Mouse (Mus musculus): ENCODE results near the gene Pigk.

The Pigk gene

DNA sequence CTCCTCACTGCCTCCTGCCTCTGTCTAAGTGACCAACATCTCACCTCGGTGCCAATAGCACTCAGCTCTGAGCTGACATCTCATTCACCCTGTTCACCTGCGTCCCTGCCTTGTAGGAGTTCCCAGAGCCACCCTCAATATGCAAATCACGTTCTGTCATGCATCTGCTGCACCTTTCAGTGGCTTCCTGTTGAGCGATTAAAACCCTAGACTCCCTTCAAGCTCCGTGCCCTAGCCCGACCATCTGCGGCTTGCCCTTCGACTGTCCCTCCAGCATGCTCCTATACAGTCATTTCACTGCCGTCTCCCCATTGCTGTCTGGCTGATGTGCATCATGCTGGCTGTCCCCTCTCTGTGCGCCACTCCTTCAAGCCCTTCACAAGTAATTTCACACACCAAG, 142.2 kb downstream of the Pigk start:
- no peak for DNase-seq

DNA sequence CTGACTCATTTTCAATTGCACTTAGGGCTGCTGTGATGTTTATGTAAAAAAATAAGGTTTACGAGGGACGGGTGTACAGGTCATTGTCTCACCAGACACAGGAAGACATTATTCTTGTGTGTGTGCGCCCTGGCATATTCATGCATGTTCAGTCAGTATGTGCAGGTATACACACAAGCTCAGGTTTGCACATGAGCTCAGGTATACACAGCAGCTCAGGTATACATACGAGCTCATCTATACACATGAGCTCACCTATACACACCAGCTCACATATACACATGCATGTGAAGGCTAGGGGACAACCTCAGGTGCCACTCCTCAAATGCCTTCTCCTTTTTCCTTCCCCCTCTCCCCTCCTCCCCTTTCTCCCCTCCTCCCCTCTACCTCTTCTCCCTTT, 147.6 kb downstream of the Pigk start:
- DNase-seq, result no peak

DNA sequence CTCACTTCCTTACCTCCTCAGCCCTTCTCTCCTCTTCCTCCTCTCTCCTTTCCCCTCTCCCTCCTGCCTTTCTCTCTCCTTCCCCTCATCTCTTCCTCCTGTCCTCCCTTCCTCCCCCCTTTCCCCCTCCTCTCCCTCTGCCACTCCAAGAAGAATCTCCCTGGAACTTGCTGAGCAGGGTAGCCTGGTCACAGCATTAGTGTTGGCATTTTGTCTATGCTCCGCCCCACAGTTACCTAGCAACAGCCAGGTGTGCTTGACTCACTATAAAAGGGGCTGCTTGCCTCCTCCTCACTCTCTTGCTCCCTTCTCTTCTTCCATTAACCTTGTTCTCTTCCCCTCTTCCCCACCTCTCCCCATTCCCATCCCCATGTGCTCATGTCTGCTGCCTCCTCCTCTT, 148.1 kb downstream of the Pigk start:
- DNase-seq, result no peak

DNA sequence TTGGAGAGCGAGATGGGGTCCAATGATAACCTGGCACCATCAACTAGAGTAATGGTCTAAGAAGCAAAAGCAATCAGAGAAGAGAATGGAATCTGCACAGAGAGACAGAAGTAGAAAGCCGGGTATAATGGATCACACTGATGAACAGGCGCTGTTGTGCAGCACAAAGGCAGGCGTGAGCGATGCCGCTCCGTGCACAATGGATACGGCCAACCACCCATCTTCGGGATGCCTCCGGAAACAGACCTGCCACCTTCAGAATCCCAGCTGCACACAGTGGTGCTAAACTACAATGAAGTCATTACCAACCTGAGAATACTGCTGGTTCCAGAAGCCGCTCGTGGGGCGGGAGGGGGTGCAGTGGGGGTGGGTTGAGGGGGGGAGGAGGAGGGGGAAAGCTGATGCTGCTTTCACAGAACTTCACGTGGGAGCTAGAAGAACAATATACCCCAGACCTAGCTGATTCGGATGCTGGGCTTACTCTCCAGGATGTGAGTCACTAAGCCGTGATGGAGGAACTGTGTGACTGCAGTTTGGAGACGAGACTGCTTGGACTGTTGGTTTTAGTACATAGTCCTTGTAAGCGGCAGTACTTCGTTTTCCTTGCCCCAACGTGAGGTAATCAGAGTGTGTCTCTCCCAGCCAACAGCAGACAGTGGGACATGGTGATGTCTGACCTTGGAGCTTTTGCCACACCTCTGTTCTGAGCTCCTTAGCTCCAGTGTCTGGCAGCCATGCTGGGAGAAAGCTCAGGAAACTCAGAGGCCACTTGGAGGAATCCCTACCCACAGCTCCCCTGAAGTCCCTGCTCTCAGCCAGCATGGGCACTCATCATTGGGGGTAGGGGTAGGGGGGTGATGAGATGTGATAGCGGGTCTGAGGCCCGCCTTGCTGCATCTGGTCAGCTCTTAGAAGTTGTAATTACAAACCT, 152.4 kb downstream of the Pigk start:
- DNase-seq, result no peak

DNA sequence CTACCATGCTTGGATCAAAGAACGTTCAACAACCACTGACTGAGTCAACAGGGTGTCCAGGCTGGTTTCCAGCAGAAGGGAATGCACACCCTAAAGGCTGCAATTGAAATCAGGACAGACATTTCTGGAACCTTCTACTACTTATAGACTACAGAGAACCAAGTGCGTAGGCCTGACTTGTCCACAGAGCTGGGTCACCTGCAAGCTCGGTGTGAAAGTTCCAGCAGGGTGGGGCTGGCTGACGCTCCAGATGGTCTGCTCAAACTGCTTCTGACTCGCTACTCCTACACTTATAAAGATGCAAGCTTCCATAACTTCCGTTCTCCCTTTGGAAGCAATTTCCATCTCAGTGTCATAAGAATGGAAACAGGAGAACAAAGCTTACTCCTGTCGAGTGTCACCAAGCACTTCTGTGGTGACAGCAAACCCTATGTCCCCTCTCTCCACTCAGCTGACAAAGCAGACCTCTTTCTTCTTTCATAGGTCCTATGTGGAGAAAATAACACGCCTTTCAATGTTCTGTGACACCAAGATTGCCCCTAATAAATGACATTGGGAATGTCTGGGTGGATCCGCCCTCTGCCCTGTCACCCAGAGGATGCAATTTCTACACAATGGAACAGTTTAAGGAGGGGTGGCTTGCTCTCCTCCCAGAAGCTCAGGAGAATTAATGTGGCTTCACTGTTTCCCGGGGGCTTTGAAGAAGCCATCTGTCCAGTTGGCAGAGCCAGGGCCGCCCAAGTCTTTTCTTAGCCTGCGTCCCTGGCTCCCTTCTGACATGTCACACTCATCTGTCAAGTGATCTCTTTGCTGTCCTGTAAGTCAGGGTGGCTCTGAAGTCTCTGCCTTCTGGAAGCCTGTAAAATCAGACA, 154.0 kb downstream of the Pigk start:
- no peak for DNase-seq

DNA sequence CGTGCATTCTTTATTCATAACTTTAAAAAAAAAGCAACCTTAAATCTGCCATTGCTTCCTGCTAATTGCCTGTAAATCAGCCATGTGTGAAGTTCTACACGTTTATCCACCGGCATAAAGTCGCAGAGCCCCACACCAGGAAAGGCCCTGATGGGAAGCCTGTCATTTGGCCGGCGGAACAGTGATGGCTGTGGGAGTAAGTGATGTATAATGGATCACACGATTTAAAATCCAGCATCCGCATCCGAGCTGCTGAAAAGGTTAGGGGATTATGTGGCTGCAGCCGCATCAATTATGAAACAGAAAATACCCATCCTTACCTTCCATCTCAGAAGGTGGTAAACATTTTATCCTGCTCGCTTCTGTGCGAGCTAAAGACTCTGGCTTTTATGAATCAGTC, 158.2 kb downstream of the Pigk start:
- DNase-seq, result no peak

DNA sequence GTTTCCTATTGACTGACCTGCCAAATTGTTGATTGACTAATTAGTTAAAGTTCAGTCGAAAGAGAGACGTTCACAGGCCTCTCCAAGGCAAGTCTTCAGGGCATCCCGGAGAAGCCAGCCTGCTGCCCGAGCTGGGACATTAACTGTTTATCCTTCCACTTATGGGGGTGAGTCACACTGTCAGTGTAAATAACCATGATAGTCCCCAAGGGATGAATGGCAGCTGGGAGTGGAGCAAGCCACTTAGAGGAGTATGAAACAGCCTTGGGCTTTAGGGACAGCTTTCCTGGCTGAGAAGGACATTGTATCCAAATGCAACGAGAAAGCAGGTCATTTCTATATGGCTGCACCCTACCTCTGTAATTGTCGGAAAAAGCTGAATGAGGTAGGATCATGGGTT, 158.7 kb downstream of the Pigk start:
- no peak for DNase-seq

DNA sequence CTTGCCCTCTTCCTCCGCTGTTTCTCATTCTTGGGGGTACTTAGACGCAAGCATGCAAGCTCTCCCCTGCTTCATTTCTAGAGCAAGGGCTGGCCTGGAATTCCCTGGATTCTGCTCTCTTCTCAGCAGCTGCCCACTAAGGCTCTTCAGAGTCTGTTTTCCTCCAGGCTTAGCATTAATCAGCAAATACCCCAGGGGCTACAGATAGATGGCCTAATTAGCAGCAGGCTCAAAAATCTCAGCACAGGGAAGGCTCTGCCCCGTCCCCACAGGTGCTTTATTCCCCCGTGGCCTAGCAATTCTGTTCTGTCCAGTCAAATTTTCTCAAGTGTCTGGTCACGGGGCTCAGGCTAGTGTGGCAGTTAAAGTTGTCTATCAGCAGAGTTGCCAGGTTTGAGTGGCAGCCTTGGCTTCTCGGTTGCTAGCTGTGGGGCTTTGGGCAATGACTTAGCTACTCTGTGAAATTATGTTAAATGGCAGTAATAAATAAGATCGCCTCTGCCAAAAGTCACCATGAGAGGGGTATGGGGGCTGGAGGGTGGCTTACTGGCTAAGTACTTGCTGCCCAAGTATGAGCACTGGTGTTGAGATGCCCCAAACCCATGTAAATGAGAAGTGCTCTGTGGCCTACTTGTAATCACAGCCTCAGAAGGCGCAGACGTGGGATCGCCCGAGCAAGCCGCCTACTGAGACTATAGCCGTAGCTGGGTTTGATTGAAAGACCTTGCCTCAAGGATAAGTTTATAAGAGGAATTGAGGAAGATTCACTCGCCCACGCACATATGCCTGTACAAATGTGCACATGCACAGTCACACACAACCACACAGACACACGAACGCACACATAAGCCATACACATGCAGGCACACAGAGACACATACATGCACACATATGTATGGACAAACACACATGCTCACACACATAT, 160.8 kb downstream of the Pigk start:
- DNase-seq, result peak; percentile 65

DNA sequence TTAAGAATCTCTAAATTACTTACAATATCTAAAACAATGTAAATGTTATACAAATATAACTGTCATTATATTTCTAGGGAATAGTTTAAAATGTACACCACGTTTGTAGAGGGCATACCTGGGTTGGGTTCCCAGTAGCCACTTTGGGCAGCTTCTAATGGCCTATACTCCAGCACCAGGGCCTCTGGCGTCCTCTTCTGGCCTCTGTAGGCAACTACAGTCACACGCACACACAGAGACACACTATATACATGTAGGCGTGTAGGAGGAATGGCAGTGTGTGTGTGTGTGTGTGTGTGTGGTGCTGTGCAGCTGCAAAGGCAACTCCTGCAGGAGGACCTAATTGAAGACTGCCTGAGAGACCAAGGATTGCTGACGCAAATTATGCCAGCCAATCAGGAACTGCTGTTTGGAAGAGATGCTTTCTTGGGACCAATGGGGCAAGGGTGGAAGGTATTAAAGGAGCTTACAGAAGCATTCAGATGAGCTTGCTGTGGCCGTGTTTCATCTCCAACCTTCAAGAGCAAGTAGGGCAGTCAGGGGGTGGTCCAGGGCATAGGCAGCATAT, 161.9 kb downstream of the Pigk start:
- no peak for DNase-seq

DNA sequence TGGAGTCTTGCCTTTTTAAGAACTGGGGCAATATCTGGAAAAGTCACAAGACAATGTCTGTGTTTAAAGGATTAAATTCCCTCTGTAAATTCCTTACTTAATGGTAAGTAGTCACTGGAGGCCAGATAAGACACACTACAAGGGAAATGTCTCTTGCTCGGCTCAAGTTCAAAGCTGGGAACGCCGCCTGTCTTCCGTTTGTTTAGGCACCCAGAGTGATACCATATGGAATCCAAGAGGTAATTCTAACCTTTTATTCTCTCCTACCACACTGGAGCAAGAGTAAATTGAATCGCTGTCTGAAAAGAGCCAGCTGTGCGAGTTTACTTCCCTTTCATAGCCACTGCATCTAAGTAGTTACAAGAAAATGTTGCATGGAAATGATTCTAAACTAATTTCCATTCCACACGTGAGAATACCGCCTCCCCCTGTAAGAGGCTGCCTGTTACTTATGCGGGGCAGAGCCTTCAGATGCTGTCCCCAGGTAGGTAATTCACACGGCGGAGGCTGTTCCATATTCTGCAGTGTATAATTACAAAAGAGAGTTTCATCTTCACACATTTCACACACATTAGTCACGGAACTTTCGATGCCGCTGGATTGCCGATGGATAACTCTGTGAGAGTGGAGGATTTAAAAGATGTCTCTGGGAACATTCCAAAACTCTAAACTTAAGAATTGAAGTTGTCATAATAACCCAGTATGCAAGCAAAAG, 166.4 kb downstream of the Pigk start:
- no peak for DNase-seq

DNA sequence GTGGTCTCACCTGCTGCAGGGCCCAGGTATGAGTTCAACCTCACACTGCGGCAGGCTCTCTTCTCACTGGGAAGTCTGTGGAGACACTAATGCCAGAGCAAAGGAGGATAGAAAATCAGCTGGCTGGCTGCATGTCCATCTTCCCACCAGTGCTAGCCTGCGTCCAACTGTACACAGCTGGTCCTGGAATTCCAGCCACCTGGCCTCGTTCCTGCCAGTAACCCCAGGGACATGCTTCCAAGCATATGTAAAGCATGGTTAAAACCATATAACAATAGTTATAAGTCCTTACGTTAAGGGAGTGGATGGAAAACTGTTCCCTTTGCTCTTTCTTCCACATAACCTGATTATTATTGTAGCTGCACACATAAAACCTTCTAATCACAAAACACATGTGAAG, 167.8 kb downstream of the Pigk start:
- no peak for DNase-seq

DNA sequence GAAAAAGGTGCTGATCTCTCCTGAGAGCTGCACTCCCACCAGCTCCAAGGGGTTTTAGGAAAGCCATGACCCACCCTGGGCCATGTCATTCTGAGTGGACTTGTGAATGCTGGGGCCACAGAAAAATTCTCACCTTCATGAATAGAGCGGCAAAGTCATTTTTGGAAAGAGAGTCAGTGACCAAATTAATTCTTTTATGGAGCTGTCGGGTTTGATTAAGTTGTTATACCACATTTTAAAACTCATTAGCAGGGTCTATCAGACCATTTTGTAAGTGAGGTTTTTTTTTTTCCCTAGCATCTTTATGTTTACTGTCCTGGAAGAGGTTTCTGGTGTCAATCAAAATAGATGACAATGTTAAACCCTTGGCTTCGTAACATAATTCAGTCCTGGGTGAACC, 169.7 kb downstream of the Pigk start:
- no peak for DNase-seq

DNA sequence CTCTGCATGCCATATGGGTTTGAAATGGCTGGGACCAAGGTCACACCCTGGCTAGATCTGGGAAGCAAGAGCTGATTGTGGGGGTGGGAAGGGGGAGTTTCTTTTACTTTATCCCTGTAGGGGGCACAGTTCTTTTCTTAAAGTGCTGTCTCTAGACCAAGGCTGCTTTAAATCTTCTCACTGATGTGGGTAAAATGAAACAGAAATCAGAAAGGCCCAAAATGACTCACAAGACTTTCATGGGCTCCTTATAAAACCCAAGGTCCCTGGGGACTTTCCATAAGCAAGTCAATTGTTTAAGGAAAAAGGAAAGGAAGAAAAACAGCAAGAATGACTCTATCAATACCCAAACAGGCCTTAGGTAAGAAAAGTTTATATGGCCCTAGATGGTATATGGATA, 172.8 kb downstream of the Pigk start:
- DNase-seq, result no peak

DNA sequence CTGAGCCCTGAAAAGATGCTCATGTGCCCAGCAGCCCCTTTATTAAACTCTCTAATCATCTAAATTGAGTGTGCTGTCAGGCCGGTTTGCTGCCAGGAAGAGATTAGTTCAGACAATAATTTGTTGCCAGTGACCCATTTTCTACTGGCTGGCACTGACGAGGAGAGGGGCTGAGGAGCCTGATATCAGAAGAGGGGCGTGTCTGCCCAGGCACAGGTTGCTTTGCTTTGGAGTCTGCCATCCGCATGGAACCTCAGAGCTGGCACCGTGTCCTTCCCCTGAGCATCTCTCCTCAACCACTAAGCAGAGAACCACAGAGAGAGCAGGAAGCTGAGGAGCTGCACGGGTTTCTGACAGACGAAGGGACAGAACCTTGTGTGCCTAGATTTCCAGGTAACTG, 174.2 kb downstream of the Pigk start:
- DNase-seq, result no peak

DNA sequence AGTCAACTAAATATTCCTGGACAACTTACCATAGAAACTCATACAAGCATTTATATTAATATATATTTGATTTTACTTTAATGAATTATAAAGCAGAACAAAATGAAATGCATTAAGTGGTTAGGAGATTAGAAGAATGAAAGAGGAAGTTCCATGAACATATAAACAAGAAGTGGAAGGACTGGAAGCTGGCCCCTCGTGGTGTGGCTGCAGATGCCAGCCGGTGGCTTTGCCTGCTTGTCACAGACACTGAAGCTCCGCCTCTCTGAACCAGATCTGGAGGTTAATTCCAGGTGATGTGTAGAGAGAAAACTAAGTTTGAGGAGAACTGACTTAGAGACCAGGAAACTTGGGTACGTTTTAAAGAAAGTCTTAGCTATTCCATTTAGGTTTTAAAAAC, 181.0 kb downstream of the Pigk start:
- no peak for DNase-seq

DNA sequence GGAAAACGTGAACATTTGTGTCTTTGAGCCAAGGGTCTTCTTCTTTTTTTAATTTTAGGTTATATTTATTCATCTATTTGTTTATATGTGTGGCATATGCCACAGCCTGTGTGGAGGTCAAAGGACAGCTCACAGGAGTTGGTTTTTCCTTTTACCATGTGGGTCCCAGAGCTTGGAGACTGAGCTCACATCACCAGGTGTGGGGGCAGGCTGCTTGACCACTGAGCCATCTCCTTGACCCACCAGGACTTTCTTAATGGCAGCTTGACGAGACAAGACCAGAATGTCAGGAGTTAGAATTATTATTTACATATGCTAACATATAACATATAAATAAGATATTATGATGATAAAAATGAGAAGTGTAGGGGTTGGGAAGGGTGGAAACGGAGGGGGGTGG, 182.2 kb downstream of the Pigk start:
- DNase-seq, result no peak

DNA sequence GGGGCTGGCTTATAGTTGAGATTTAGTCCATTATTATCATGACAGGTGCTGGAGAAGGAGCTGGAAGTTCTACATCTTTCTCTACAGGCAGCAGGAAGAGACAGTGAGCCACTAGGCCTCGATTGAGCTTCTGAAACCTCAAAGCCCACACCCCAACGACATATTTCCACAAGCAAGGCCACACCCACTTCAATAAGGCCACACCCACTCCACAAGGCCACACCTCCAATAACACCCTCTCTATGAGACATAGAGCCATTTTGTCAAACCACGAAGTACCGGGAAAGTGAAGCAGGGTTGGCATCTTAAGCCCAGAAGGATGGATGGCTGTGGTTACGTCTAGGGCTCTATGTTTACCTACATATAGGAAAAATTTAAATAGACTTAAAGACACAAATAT, 183.3 kb downstream of the Pigk start:
- no peak for DNase-seq

DNA sequence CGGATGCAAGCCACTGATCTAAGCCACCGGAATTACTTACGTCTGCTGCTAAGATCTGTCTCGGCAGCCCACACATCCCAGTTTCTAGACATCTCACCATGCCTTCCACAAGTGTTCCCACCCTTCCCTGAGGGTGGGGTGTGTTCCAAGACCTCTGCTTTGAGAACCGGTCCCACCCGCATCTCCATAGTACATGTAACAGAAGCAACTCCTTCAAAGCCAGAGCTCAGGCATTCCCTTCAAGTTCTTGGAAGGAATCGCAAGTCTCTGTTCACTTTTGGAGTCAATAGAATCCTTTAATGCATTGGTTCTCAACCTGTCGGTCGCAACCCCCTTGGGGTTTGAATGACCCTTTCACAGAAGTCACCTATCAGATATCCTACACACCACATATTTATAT, 185.0 kb downstream of the Pigk start:
- DNase-seq, result no peak

DNA sequence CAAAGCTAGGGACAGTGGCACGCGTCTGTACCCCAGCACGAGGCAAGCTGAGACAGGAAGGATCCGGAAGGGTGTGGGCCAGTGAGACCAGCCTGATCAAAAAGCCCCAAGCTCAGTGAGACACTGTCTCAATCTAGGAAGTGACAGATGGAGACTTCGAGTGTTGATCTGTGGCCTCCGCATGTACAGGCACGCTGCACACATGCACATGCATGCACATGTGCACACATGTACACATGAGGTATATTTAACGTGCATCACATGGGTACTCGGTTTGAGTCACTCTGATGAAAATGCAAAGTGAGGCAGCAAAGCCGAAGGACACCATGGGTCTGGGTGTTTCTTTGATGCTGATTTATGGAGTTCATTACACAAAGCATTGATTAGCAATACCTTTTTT, 191.1 kb downstream of the Pigk start:
- no peak for DNase-seq

DNA sequence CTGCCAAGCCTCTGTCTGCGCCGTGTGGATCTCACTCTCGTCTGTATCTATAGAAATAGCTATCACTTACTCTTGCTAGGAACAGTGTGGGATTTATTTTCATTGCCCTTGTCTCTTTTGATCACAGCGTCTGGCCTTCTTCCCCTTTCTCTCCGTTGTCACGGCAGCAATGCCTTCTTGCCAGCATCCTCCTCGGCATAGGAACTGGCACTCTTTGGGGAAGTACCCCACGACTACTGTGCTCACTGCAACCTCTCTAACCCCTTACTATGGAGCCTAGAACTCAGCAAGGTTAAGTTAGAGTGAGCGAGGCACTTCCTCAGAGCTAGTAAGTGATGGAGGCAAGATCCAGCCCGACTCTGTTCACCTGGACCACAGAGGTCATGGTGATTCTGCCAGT, 191.9 kb downstream of the Pigk start:
- no peak for DNase-seq

DNA sequence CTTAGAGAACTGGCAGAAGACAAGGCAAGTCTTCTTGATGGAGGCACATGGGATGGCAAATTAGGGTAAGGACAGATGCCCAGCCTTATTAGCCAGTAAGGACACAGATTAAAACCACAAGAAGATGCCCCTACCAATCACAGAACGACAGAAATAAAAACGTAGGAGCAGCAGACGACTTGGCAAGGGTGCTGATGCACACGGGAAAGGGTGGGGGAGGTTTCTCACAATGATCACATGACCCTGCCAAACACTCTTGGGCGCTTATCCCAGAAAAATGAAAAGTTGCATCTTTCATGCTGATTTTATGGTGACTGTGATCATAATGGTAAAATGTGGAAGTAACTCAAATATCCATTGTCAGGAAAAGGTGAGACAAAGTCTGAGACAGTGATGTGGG, 193.2 kb downstream of the Pigk start:
- peak; percentile 69 for DNase-seq

DNA sequence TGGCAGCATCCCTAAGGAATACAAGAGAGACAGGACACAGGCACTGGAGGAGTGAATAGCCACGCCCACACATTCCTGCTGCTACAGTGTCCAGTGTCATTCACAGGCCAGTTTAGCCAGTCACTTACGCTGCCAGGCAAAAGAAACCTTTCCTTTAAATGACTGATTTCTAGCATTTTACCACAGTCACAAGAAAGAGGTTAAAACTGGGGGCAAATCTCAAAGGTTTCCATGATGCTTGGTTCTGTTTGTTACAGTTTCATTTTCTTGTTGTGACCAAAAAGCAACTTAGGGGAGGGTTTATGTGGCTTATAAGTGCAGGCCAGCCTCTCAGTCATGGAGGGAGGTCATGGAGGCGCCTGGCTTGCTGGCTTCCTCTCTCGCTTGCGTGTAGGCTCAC, 193.8 kb downstream of the Pigk start:
- no peak for DNase-seq
